1 mouse cellular context compared by ENCODE assay signal in genomic region chr4:59123557-59123956, GRCm38 (mm10).
TF ChIP-seq lines count a peak whose summit lies in the region.

No protein-coding gene starts in this region.

TF ChIP-seq in MEL, 35 proteins besides CTCF, POLR2A, EP300 and RAD21 (continued from another document):
- TF ChIP-seq NELFE (IDR thresholded peaks at IDR 0.05; ENCODE audit: low read depth, low read length) = no peak
